Comparison of ENCODE assay signal across 8 mouse cellular contexts in the genomic region with DNA sequence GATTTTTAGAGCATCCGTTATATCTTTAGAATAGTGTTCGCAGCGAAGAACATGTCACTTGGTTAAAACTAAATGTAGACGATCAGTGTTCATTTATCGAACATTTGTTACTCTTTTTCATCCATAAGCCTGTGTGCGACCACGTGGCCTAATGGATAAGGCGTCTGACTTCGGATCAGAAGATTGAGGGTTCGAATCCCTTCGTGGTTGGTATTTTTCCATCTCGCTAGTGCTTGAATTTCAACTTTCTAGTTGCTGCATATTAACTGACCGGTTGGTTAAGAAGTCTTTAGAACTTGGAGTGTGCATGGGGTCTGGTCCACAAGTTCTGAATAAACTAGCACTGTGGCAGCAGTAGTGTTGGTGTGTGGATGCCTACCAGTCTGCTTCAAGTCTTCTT. TPM values are rescaled to one million over a fixed set of nuclear protein-coding genes. Genes with fewer than 3 reads are reported as not detected.
DNase-seq lines count a peak whose midpoint lies in the region; ATAC-seq lines count a peak whose summit lies in the region.

No protein-coding gene starts in this region.

- DNase-seq in adrenal gland, adult 8-10 months = peak; percentile 76
- peak; percentile 87 for DNase-seq in embryo, embryonic 11 days
- DNase-seq in gastrocnemius, postnatal 36 days = peak; percentile 43 to 66
- peak; percentile 88 to 94 for DNase-seq in left cerebral cortex, postnatal 14 days (ENCODE audit: low spot score in 2 of 2)
- peak; percentile 91 for DNase-seq in mesoderm, embryonic 11.5 days (ENCODE audit: low read depth, low spot score)
- peak; percentile 79 for DNase-seq in right cerebral cortex, postnatal 25 days
- peak; percentile 91 for DNase-seq in yolk sac, embryonic 10.5 days (ENCODE audit: low spot score)

- H3K4me1 ChIP-seq in intestine, embryonic 15.5 days (replicated peaks) = 0 out of 2 replicates have a peak, but pooled peaks cover 3% of the 10 kb centered on the region

- H3K4me3 ChIP-seq in intestine, embryonic 15.5 days (replicated peaks) = peak overlapping the region; percentile 44

- under 1% methylated on average over 13 of the region's 13 CpGs for WGBS in intestine, embryonic 15.5 days

- H3K9me3 ChIP-seq in intestine, embryonic 15.5 days = no peaks in the 10 kb centered on the region

- H3K27ac ChIP-seq in intestine, embryonic 15.5 days = no peak overlapping the region

- intact Hi-C loops in gastrocnemius, postnatal 36 days (cut with DNase I) = loop anchor here (5.0 kb wide), 1 partner anchor 112 kb away; no protein-coding TSS in a partner anchor
- intact Hi-C loops in left cerebral cortex, postnatal 14 days (cut with DNase I) = loop anchor here (2.0 to 5.0 kb wide), 2 partner anchors 47 to 111 kb away; no protein-coding TSS in a partner anchor

- peak overlapping the region; percentile 65 for H3K4me2 ChIP-seq in intestine, embryonic 15.5 days (replicated peaks)

- no peaks in the 10 kb centered on the region for H3K36me3 ChIP-seq in intestine, embryonic 15.5 days

- no peaks in the 10 kb centered on the region for H3K27me3 ChIP-seq in intestine, embryonic 15.5 days (replicated peaks)

- peak; percentile 70 for ATAC-seq in intestine, embryonic 15.5 days

- H3K9ac ChIP-seq in intestine, embryonic 15.5 days = no peak overlapping the region

RNA-seq across cellular contexts. Expression of a gene that starts 13.0 kb away (rescaled TPM):
- not detected for total RNA-seq in adrenal gland, adult 8-10 months (2022)
- total RNA-seq in gastrocnemius, postnatal 36 days (2021) = not detected
- not detected in 2 replicates for polyA plus RNA-seq in intestine, embryonic 15.5 days (2015; fragmentation: Nextera tagmentation; extraction: Ambion mirVana)
- total RNA-seq in left cerebral cortex, postnatal 14 days (2021) = not detected

RNA-seq across cellular contexts. Expression of a gene that starts 32.4 kb away (rescaled TPM):
- total RNA-seq in adrenal gland, adult 8-10 months (2022) = not detected
- total RNA-seq in gastrocnemius, postnatal 36 days (2021) = not detected
- polyA plus RNA-seq in intestine, embryonic 15.5 days (2015; fragmentation: Nextera tagmentation; extraction: Ambion mirVana) = not detected in 2 replicates
- under 1 TPM in 1 of 2 experiments, not detected in 1; 0.30 TPM for total RNA-seq in left cerebral cortex, postnatal 14 days (2021)
